Mouse (Mus musculus) limb, embryonic 14.5 days (tissue): Measurements from ENCODE around the gene Ptchd3. TPM values are rescaled to one million over a fixed set of nuclear protein-coding genes. Genes with fewer than 3 reads are reported as not detected.

ENCODE experiments used
- ATAC-seq: fragments of 200-750 bp; cut with Nextera tagmentation; 2 replicates; pipeline ENCODE4 v1.8.0; 2017; ENCODE audit warnings: low read depth, moderate number of reproducible peaks, moderate TSS enrichment; ENCODE audit not compliant: low FRiP score
- DNase-seq: peaks from one replicate; pipeline ENCODE4 v3.0.0-alpha.2; 2015; ENCODE audit warnings: low spot score
- H3K27ac ChIP-seq: fragments of 300-500 bp; sonication (generic); replicated peaks from 2 replicates; pipeline ENCODE4 v1.5.1; 2014; ENCODE audit warnings: low read depth, mild to moderate bottlenecking, low read length, moderate library complexity, mixed read lengths
- H3K27me3 ChIP-seq: fragments of 300-500 bp; sonication (generic); 2 replicates; pipeline ENCODE4 v1.6.1; 2014; ENCODE audit warnings: low read length, mixed read lengths; ENCODE audit not compliant: control insufficient read depth, insufficient read depth
- H3K36me3 ChIP-seq: fragments of 300-500 bp; sonication (generic); 2 replicates; pipeline ENCODE4 v1.6.1; 2014; ENCODE audit warnings: mild to moderate bottlenecking, low read length, moderate library complexity, mixed read lengths; ENCODE audit not compliant: control insufficient read depth, insufficient read depth
- H3K4me1 ChIP-seq: fragments of 300-500 bp; sonication (generic); 2 replicates; pipeline ENCODE4 v1.6.1; 2014; ENCODE audit warnings: antibody characterized with exemption, low read length, mixed read lengths; ENCODE audit not compliant: control insufficient read depth, insufficient read depth
- H3K4me2 ChIP-seq: fragments of 300-500 bp; sonication (generic); replicated peaks from 2 replicates; pipeline ENCODE4 v1.6.1; 2014; ENCODE audit warnings: low read depth, mild to moderate bottlenecking, low read length, moderate library complexity; ENCODE audit not compliant: severe bottlenecking
- H3K4me3 ChIP-seq: fragments of 300-500 bp; sonication (generic); replicated peaks from 2 replicates; pipeline ENCODE4 v1.5.1; 2014; ENCODE audit warnings: low read length
- H3K9ac ChIP-seq: fragments of 300-500 bp; sonication (generic); 2 replicates; pipeline ENCODE4 v1.6.1; 2014; ENCODE audit warnings: mild to moderate bottlenecking, low read depth, low read length, moderate library complexity; ENCODE audit not compliant: severe bottlenecking
- H3K9me3 ChIP-seq: fragments of 300-500 bp; sonication (generic); 2 replicates; pipeline ENCODE4 v1.6.1; 2016; ENCODE audit warnings: low read length; ENCODE audit not compliant: control insufficient read depth
- POLR2A ChIP-seq: fragments of 200-500 bp; IDR thresholded peaks from 2 replicates; pipeline ENCODE4 v1.8.0; 2012; ENCODE audit warnings: inconsistent platforms, mild to moderate bottlenecking, moderate library complexity, borderline replicate concordance; ENCODE audit not compliant: insufficient read depth, insufficient read length; ENCODE audit errors: extremely low read depth
- WGBS: fragments of 180-500 bp; shearing (Covaris S2); extraction: QIAGEN DNeasy Blood & Tissue Kit; methylation state at CpG from one replicate; pipeline ENCODE4 v1.1.7; 2014; 5-methylcytosine and 5-hydroxymethylcytosine counted together
- polyA plus RNA-seq, 2 experiments: library from polyadenylated mRNA; depleted of rRNA in 1 of 2; stranded (reverse) in 1 of 2; unstranded in 1 of 2; fragments of >200 nt; fragmentation: Nextera tagmentation in 1 of 2; extraction: Ambion mirVana in 1 of 2; gene quantifications; 2 replicates each; pipeline versions ENCODE4 v1.2.1 to v1.2.3; 2012 to 2014

Ptchd3 gene
- polyA plus RNA-seq, 2 experiments = 0.09 TPM; not detected in 1

- Histone ChIP-seq H3K4me2 (no peak overlapping the region), H3K27ac (no peak overlapping the region), H3K4me1 (no peaks in the 10 kb centered on the region), H3K9ac (no peak overlapping the region), H3K4me3 (no peak overlapping the region), H3K9me3 (no peaks in the 10 kb centered on the region), H3K36me3 (no peaks in the 10 kb centered on the region), H3K27me3 (no peaks in the 10 kb centered on the region)
- ATAC-seq (no peak), DNase-seq (no peak)
- TF ChIP-seq POLR2A = no peak
- 47% methylated on average over 1 of the region's 1 CpGs for WGBS
Observed at GRCm38 (mm10) chr11:121808866-121809265, 21.2 kb upstream of the Ptchd3 start.

- ATAC-seq = no peak
- H3K9me3 ChIP-seq = no peaks in the 10 kb centered on the region
- no peaks in the 10 kb centered on the region for H3K36me3 ChIP-seq
- no peak overlapping the region for H3K4me3 ChIP-seq
- no peak overlapping the region for H3K4me2 ChIP-seq
- TF ChIP-seq POLR2A = no peak
- H3K27ac ChIP-seq = no peak overlapping the region
- no peaks in the 10 kb centered on the region for H3K4me1 ChIP-seq
- no peaks in the 10 kb centered on the region for H3K27me3 ChIP-seq
- no peak for DNase-seq
- H3K9ac ChIP-seq = no peak overlapping the region
- WGBS = 39% methylated on average over 2 of the region's 2 CpGs
Observed at GRCm38 (mm10) chr11:121845923-121846322, 15.9 kb downstream of the Ptchd3 start.

DNA sequence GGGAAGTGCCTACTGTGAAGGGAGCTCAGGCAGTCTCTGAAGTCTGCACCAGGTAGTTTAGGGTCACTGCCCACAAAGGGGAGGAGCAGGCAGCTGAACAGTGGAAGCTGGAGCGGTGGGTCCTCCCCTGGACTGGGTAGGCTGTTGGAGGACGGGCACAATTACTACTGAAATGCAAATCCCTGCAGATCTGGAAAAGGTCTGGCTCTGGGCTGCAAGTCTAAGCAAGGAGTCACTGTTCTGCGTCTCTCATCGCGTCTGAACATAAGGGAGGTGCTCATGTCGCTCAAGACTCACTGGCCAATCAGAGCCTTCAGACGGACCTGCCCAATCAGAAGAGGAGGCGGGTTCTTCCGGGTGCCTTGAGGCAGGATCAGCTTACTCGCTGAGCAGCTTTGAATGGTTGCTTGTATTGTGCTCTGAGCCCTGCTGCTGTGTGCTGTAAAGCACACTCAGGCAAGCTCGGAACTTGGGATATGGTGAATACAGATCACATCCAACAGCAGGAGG, 17.8 kb downstream of the Ptchd3 start:
- no peaks in the 10 kb centered on the region for H3K27me3 ChIP-seq
- peak overlapping the region; percentile 36 for H3K4me3 ChIP-seq
- H3K27ac ChIP-seq = 0 out of 2 replicates have a peak overlapping the region, but pooled peaks have one; percentile 2
- DNase-seq (peak; percentile 91), ATAC-seq (peak; percentile 99)
- WGBS = under 1% methylated on average over 11 of the region's 11 CpGs
- no peaks in the 10 kb centered on the region for H3K9me3 ChIP-seq
- peak overlapping the region; percentile 44 for H3K4me2 ChIP-seq
- peak; percentile 58; the same call in 1 of the 2 replicates for TF ChIP-seq POLR2A
- H3K9ac ChIP-seq = peak overlapping the region; percentile 28
- no peaks in the 10 kb centered on the region for H3K4me1 ChIP-seq
- H3K36me3 ChIP-seq = no peaks in the 10 kb centered on the region

Other genes starting within 250 kb of the Ptchd3 start
- gene B3gntl1, start 157.1 kb upstream of the Ptchd3 start, polyA plus RNA-seq (2012; rRNA removed) = 14.4 and 16.5 TPM in 2 replicates
- 8.6 and 9.9 TPM in 2 replicates for gene B3gntl1, start 157.1 kb upstream of the Ptchd3 start, polyA plus RNA-seq (2014; fragmentation: Nextera tagmentation; extraction: Ambion mirVana)
- gene Metrnl, start 128.7 kb upstream of the Ptchd3 start, polyA plus RNA-seq (2012; rRNA removed) = 31.0 and 33.0 TPM in 2 replicates
- gene Metrnl, start 128.7 kb upstream of the Ptchd3 start, polyA plus RNA-seq (2014; fragmentation: Nextera tagmentation; extraction: Ambion mirVana) = 46.0 and 47.9 TPM in 2 replicates